Mouse (Mus musculus): Measurements from ENCODE around the gene Sstr3. TPM values are rescaled to one million over a fixed set of nuclear protein-coding genes. Genes with fewer than 3 reads are reported as not detected.

The Sstr3 gene
- polyA plus RNA-seq, 1 experiment from 2014 or later: not detected

- H3K4me1 ChIP-seq (ENCODE audit: insufficient read depth): peaks cover 32% of the 10 kb centered on the region
- no peaks in the 10 kb centered on the region for H3K9me3 ChIP-seq (ENCODE audit: low read length)
- H3K27ac ChIP-seq (ENCODE audit: low read depth): peak within 1 kb of the TSS; percentile 91
- peak within 1 kb of the TSS; percentile 57 for H3K4me3 ChIP-seq (ENCODE audit: low read depth, low read length)
- no peak for TF ChIP-seq EP300 (IDR thresholded peaks at IDR 0.05; ENCODE audit: low read depth)
- no peak for TF ChIP-seq CTCF (IDR thresholded peaks at IDR 0.05; ENCODE audit: low read depth)
- H3K4me2 ChIP-seq (ENCODE audit: low read depth, low read length): peak within 1 kb of the TSS; percentile 67
- ATAC-seq (peak; percentile 55), DNase-seq (peak; percentile 80)
- H3K36me3 ChIP-seq (replicated peaks; ENCODE audit: insufficient read depth, low read length): peaks cover 25% of the 10 kb centered on the region
- WGBS (ENCODE audit: insufficient replicate concordance): 23% methylated on average over 8 of the region's 8 CpGs
- no peaks in the 10 kb centered on the region for H3K27me3 ChIP-seq (ENCODE audit: insufficient read depth, low read length)
- peak within 1 kb of the TSS; percentile 68 for H3K9ac ChIP-seq (replicated peaks)
Measured at GRCm38 (mm10) chr15:78572658-78573397, 28.3 kb upstream of the Sstr3 start, which contains the start of gene Rac2. Gene Rac2, minus strand, starts transcription at chr15:78572783.

GRCm38 (mm10) chr15:78572270-78572600, 27.8 kb upstream of the Sstr3 start:
- no peak for TF ChIP-seq CTCF (IDR thresholded peaks at IDR 0.05; ENCODE audit: low read depth)
- no peak for TF ChIP-seq EP300 (IDR thresholded peaks at IDR 0.05; ENCODE audit: low read depth)
- Histone ChIP-seq H3K36me3 (replicated peaks; ENCODE audit: insufficient read depth, low read length) (peaks cover 25% of the 10 kb centered on the region), H3K27me3 (ENCODE audit: insufficient read depth, low read length) (no peaks in the 10 kb centered on the region), H3K9me3 (ENCODE audit: low read length) (no peaks in the 10 kb centered on the region), H3K9ac (replicated peaks) (peak overlapping the region; percentile 68), H3K4me2 (ENCODE audit: low read depth, low read length) (peak overlapping the region; percentile 67), H3K4me1 (ENCODE audit: insufficient read depth) (peaks cover 32% of the 10 kb centered on the region), H3K27ac (ENCODE audit: low read depth) (peak overlapping the region; percentile 91), H3K4me3 (ENCODE audit: low read depth, low read length) (peak overlapping the region; percentile 57)
- ATAC-seq (no peak), DNase-seq (no peak)
- 36% methylated on average over 5 of the region's 5 CpGs for whole genome bisulfite sequencing (ENCODE audit: insufficient replicate concordance)

- Histone ChIP-seq H3K27ac (ENCODE audit: low read depth) (peak overlapping the region; percentile 91), H3K4me2 (ENCODE audit: low read depth, low read length) (peak overlapping the region; percentile 67), H3K36me3 (replicated peaks; ENCODE audit: insufficient read depth, low read length) (peaks cover 25% of the 10 kb centered on the region), H3K9me3 (ENCODE audit: low read length) (no peaks in the 10 kb centered on the region), H3K4me1 (ENCODE audit: insufficient read depth) (peaks cover 35% of the 10 kb centered on the region), H3K27me3 (ENCODE audit: insufficient read depth, low read length) (no peaks in the 10 kb centered on the region), H3K9ac (replicated peaks) (peak overlapping the region; percentile 68), H3K4me3 (ENCODE audit: low read depth, low read length) (peak overlapping the region; percentile 57)
- ATAC-seq (peak; percentile 91), DNase-seq (peak; percentile 84)
- 10% methylated on average over 16 of the region's 16 CpGs for WGBS (ENCODE audit: insufficient replicate concordance)
- no peak for TF ChIP-seq CTCF (IDR thresholded peaks at IDR 0.05; ENCODE audit: low read depth)
- TF ChIP-seq EP300 (IDR thresholded peaks at IDR 0.05; ENCODE audit: low read depth): peak; percentile 86
Measured at GRCm38 (mm10) chr15:78571554-78572269, 27.2 kb upstream of the Sstr3 start.

GRCm38 (mm10) chr15:78570170-78570569, 25.7 kb upstream of the Sstr3 start:
- Histone ChIP-seq H3K27ac (ENCODE audit: low read depth) (0 out of 2 replicates have a peak overlapping the region, but pooled peaks have one; percentile 4), H3K9ac (replicated peaks) (no peak overlapping the region), H3K27me3 (ENCODE audit: insufficient read depth, low read length) (no peaks in the 10 kb centered on the region), H3K4me1 (ENCODE audit: insufficient read depth) (peaks cover 37% of the 10 kb centered on the region), H3K4me2 (ENCODE audit: low read depth, low read length) (peak overlapping the region; percentile 67), H3K9me3 (ENCODE audit: low read length) (no peaks in the 10 kb centered on the region), H3K36me3 (replicated peaks; ENCODE audit: insufficient read depth, low read length) (peaks cover 34% of the 10 kb centered on the region), H3K4me3 (ENCODE audit: low read depth, low read length) (peak overlapping the region; percentile 57)
- WGBS (ENCODE audit: insufficient replicate concordance): 81% methylated on average over 5 of the region's 5 CpGs
- ATAC-seq (no peak), DNase-seq (no peak)
- TF ChIP-seq CTCF (IDR thresholded peaks at IDR 0.05; ENCODE audit: low read depth) (no peak), EP300 (IDR thresholded peaks at IDR 0.05; ENCODE audit: low read depth) (no peak)

GRCm38 (mm10) chr15:78567608-78568120, 23.2 kb upstream of the Sstr3 start:
- Histone ChIP-seq H3K9me3 (ENCODE audit: low read length) (no peaks in the 10 kb centered on the region), H3K36me3 (replicated peaks; ENCODE audit: insufficient read depth, low read length) (peaks cover 38% of the 10 kb centered on the region), H3K4me2 (ENCODE audit: low read depth, low read length) (no peak overlapping the region), H3K27me3 (ENCODE audit: insufficient read depth, low read length) (no peaks in the 10 kb centered on the region), H3K9ac (replicated peaks) (no peak overlapping the region), H3K27ac (ENCODE audit: low read depth) (no peak overlapping the region), H3K4me1 (ENCODE audit: insufficient read depth) (peaks cover 47% of the 10 kb centered on the region), H3K4me3 (ENCODE audit: low read depth, low read length) (no peak overlapping the region)
- 71% methylated on average over 9 of the region's 9 CpGs for WGBS (ENCODE audit: insufficient replicate concordance)
- ATAC-seq (no peak), DNase-seq (no peak)
- 0 out of 2 replicates have a peak, but pooled peaks have one; percentile 4 for TF ChIP-seq CTCF (IDR thresholded peaks at IDR 0.05; ENCODE audit: low read depth)
- TF ChIP-seq EP300 (IDR thresholded peaks at IDR 0.05; ENCODE audit: low read depth): no peak

All from liver, postnatal 0 days (tissue).